Mouse (Mus musculus) heart, postnatal 0 days (tissue): Measurements from ENCODE around the gene 1810065E05Rik.

Experiments
- CTCF ChIP-seq: IDR thresholded peaks from 2 replicates; pipeline ENCODE4 v1.5.1; 2016; ENCODE audit warnings: antibody characterized with exemption, control low read depth, low read depth
- EP300 ChIP-seq: IDR thresholded peaks from 2 replicates; pipeline ENCODE4 v1.6.1; 2016; ENCODE audit warnings: antibody characterized with exemption, low read depth

DNA sequence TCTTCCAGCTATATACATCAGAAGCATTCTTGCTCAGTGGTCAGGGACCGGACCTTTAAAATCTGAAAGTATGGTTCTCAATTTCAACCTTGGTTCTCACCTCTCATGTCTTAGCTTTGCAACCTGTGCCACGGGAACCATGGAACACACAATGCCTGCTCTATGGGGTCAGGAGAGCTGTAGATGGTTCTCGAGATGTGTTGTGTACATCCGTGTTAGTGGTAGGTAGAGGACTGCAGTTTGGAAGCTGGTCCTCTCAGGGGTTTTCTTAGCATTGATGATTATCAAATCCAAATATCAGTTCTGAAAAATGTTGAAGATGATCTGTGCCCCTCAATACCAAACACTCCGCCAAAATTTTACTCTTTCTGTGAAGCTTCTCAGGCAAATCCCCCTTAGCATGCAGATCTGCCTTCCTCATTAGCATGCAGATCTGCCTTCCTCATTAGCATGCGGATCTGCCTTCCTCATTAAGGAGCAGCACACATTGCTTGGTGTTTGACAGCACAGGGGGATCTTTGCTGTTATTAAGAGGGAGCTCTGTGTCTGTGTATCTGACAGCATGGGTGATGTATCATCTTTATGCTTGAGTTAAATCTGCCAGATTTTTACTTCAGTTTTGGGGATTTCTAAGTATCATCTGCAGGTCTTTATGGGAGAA lies 20.8 kb upstream of the 1810065E05Rik start:
- TF ChIP-seq CTCF (no peak), EP300 (no peak)
